Mouse (Mus musculus): ENCODE measurements around the gene Rad51b.

The Rad51b gene

DNA sequence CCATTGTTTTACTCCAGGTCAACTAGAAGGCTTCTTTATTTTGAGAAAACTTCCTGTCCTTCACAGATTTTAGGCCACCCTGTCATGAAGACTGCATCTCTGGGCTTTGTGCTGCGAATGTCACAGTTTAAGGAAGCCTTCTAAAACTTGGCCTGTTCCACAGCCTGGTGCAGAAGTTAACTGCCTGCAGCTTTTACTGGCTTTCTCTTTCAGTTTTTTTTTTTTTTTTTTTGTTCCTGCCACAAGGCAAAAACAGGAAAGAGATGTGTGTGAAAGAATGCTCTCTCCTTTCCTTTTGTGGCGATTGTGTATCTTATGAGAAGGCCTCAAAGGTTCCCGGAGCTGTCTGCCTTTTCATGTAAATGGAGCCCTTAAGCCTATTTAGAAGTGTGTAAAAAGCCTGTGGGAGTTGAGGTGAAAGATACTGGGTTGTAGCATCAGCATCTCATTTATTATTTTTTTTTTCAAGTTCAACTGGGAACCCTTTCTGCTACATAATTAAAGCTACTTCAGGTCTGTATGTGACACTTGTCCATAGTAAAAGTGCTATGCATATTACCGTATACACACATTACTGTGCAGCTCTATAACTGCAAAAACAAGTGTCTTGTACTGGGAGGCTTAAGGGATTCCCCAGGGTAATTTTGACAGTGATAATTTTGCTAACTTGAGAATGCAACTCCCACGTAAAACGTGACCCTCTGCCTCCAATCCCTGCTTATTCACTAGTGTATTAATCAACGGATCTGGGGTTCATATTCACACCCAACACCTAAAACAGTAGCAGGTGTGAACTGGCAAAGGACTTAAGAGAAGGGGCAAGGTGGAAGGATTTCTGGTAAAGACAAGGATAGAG, 328.8 kb downstream of the Rad51b start:
- ChIA-PET CTCF (interaction anchor here in 2 of 4 experiments (0.6 to 1.3 kb wide), 4 partner anchors 12 to 458 kb away, joined by 3 to 7 read pairs (median 4); no protein-coding TSS in a partner anchor), POLR2A (interaction anchor here in 1 of 4 experiments (0.7 to 2.0 kb wide), 2 partner anchors 10 to 87 kb away, joined by 4 to 9 read pairs; no protein-coding TSS in a partner anchor)

DNA sequence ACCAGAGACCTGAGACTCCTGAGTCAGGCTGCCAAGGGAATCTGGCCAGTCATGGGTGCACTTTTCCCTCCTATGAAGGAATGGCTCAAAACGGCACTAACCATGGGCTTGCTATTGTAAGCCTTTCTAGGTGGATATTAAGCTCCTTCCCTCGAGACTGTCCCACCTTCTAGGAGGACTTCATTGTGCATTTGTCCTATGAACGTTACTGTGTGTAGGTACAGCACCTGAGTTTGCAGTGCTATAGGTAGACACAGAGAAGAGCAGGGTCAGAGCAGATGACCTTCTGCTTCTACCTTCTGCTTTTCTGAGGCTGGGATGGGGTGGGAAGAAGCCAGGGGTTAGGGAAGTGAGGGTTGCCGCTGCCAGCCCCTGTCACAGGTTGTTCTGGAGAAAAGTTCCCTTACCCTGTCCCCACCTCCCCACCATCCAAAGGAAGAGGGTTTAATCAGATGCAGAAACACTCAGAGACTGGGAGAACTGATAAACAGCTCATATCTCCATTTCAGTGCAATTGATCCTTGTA, 329.5 kb downstream of the Rad51b start:
- CTCF ChIA-PET = interaction anchor here in 1 of 4 experiments (1.3 kb wide), 1 partner anchor 13 kb away, joined by 7 read pairs; no protein-coding TSS in a partner anchor
- POLR2A ChIA-PET = interaction anchor here in 1 of 4 experiments (0.8 to 2.0 kb wide), 2 partner anchors 10 kb away, joined by 3 to 9 read pairs; no protein-coding TSS in a partner anchor

DNA sequence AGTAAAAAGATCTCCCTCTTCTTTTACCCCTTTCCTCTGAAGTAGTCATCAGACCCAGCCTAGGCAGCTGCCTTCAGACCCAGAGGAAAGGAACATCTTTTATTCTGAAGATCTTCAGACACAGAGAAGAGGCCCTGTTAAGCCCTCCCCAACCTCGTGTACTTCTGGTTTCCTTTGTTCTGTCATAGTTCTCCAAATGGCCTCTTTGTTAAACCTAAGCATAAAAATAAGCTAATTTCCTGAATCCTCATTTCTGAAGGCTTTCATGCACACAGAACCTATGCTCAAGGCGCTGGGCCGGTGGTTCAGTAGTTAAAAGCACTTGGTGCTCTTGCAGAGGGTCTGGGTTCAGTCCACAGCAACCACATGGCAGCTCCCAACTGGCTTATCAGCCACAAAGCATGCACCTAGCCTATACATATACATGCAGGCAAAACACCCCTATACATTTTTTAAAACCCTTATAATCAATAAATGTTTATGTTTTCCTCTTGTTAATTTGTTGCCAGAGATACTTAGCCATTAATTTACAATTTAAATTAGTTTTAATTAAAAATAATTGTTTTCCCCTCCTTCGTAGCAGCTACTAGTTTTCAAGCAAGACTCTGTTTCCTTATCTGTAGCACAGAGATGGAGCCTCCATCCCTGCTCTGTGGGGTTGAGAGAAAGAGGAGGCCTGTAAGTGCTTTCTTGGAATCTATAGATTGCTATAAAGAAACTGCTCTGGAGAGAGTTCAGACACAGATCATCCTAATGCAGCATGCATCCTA, 330.5 kb downstream of the Rad51b start:
- POLR2A ChIA-PET = interaction anchor here in 1 of 4 experiments (0.8 to 2.0 kb wide), 4 partner anchors 10 to 14 kb away, joined by 3 to 9 read pairs (median 3); no protein-coding TSS in a partner anchor
- CTCF ChIA-PET = no interaction called here

DNA sequence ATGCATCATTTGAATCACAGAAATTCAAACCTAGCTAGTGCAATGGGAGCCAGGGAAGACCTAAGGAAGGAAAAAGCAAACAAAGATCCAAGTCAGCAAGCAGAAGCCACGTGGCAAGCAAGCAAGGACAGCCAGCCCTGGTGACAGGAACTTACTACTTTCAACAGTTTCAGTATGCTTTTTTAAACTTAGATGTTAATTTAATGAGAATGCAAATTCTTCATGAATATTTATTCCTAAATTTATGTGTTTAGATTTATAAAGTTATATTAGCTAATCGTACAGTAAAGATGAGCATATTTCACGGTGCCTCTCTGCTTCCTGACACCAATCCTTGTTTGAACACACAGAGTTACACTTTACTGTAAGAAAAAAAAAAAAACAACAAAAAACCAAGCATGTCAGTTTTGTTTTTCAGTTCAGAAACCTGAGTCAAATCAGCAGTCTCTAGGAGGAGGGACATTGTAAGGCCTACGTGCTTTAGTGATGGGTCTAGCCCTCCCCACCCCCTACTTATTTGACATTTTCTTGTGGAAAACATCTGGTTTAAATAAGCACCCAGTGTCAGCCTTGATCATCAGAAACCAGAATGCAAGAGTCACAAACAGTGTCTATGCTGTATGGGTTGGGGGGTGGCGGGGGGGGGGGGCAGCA, 331.2 kb downstream of the Rad51b start:
- ChIA-PET POLR2A (interaction anchor here in 2 of 4 experiments (0.6 to 1.3 kb wide), 3 partner anchors 13 to 68 kb away, joined by 3 read pairs; no protein-coding TSS in a partner anchor), CTCF (interaction anchor here in 1 of 4 experiments (1.0 kb wide), 1 partner anchor 15 kb away, joined by 3 read pairs; no protein-coding TSS in a partner anchor)

DNA sequence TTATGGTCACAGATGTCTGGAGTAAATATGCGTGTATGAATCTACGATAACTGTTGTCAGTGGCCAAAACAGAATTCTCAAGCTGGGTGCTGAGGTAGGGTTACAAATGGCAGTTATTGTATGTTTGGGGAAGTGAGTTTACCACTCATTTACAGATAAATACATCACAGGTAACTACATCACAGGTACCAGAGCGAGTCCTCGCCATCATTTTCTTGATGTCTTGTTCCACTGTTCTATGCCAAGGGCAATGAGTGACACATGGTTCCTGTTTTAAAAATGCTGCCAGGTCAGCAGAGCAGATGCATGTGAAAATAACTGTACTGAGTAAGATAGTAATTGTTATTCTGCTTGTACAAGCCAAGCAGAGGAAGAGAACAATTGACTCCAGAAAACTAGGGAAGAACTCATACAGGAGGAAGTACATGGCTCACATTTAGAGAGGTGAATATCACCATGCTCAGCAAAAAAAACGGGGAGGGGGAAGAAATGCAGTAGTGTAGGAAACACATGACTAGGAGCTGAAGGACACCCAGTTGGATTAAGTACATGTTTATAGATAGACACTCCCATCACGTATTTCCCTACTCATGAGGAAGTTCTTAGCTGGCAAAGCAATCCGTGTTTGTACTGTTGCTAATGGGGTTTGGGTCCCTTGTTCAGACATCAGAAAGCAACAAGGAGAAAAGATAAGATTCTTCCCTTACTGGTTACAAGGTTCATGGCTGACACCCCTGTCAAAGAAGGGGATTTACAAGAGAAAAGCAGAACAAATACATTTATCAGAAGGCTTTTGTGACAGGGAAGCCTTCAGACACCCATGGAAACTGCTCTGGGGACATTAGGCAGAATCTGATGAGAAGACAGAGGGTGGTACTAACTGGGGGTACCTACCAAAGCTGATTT, 333.1 kb downstream of the Rad51b start:
- CTCF ChIA-PET = no interaction called here
- POLR2A ChIA-PET = no interaction called here

DNA sequence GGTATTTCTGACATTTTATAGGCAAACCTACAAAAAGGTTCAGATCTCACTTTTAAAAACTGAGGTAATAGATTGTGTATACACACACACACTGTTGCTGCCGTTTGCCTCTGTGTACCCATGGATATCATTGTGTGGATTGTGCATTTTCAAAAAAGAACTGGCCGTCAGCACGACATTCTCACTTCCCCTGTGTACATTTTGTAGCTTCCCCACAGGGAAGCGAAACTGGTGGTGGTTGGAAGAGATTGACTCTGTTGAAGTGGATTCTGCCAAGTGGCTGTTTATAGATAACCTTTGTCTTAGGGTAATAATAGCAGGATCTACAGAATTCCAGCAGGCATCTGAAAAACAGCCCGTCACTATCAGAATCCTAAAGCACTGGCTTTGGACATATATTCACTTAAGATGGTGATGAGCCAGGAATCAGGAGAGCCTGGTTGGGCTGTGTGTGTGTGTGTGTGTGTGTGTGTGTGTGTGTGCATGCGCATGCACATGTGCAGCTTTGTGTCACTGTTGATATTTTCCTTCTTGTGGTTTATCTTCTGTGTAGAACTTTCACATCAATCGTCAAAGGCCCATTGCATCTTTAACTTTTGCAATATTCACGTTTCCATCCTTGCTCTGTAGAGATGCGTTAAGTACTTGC, 336.5 kb downstream of the Rad51b start:
- ChIA-PET CTCF (no interaction called here), POLR2A (no interaction called here)

DNA sequence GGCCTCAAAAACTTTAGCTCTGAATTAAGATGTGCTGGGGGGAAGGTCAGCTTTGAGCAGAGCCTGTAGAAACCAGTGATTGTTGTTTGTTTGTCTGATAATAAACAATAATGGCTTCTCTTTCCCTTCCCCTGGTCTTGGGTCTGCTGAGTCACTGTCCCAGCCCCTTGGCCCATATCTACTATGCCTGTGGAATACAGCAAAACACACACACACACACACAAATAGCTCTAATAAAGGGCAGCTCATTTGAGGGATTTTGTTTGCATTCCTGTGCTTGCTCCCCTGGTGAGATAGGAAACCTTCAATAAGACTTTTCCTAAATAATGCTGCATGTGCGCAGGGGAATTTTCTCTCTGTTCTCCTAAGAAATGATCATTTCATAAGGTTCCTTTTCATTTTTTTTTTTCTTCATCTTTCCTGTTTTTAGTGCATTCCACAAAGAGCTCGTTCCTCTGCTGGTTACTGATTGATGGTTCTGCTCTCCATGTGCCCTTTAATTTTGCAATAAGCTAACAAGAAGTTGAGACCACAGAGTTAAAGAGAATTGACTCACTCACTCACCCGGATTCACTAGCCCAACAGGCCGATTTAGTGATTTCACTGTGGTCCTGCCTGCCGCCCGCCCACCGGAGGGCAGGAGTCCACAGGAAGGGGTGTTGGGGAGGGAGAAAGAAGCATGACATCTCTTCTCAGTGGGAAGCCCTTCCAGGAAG, 344.6 kb downstream of the Rad51b start:
- POLR2A ChIA-PET = interaction anchor here in 2 of 4 experiments (0.6 to 1.3 kb wide), 7 partner anchors 14 to 964 kb away, joined by 3 to 4 read pairs (median 3); no protein-coding TSS in a partner anchor
- CTCF ChIA-PET = no interaction called here

DNA sequence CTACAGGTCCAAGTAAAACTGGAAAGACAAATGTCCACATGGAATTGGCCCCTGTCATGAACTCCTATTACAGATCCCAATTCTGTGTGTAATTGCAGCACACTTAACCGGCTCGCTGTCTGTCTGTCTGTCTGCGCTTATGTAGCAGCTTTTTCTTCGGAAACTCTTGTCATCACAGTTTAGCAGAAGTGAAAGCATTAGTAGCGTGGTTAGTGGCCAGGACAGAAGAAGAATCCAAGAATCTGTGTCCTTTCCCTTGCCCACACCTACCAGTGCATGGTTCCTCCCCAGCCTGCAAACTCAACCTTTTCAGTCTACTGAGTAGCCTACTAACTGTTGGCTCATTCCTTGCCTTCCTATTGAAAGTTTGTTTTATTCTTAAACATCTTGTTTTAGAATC, 345.6 kb downstream of the Rad51b start:
- ChIA-PET POLR2A (interaction anchor here in 1 of 4 experiments (1.3 kb wide), 1 partner anchor 70 kb away, joined by 3 read pairs; no protein-coding TSS in a partner anchor), CTCF (no interaction called here)

DNA sequence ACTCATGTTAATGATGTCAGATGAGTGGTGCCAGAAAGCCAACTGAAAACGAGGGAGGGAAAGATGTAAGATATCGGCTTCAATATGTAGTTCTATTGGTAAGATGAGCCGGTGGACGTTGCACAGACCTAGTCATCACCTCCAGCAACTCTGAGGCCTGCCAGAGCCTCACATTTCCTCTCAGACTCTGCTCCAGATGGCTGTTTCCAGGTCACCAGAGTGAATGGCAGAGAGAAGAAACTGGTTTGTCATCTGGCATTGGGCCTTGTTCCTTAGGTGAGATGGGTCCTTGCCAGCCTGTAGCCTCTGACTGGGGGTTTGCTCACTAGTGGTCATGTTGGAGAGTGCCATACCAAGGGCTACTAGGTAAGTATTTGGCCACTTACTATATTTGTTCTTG, 348.6 kb downstream of the Rad51b start:
- CTCF ChIA-PET = no interaction called here
- POLR2A ChIA-PET = no interaction called here

DNA sequence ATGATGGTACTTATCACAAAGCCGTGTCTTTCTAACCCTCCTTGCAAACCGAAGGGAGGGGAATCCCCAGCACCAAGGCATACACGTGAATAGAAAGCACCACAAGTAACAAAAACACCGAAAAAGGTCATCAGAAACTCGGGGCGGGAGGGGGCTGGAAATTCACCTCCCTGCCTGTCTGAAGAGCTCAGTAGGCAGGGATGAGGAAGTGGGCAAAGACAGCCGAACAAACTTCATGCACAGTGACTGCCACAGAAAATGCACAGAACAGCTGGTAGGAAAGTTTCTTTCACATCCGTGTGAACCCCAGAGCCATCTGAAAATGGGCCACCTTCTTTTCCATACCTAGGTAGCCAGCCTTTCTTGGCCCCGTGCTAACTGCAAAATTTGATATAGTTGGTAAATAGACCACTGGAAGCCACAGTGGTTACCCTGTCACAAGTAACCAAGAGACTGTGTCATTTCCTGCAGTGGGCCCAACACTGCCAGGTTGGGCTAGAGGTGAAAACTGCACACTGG, 349.6 kb downstream of the Rad51b start:
- ChIA-PET POLR2A (interaction anchor here in 1 of 4 experiments (0.7 kb wide), 1 partner anchor 10 kb away, joined by 5 read pairs; no protein-coding TSS in a partner anchor), CTCF (no interaction called here)

DNA sequence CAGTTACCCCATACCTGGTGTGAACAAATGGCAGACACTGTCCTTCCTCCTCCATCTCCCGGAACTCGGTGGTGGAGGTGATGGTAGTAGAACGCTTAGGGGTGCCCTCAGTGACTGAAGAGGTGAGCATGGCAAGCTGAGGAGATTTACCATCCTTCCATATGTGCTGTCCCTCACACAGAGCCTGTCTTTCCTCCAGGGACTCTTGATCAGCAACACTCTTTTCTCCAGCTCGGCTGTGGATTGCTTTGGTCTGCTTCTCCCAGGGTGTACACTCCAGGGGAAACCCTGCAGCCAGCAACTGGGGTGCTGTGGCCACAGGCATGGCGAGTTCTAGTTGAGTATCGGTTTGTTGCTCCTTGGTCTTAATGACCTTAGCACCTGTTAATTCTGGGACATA, 350.3 kb downstream of the Rad51b start:
- ChIA-PET POLR2A (interaction anchor here in 1 of 4 experiments (0.7 kb wide), 2 partner anchors 9 to 10 kb away, joined by 3 to 5 read pairs; no protein-coding TSS in a partner anchor), CTCF (interaction anchor here in 1 of 4 experiments (0.6 kb wide), 1 partner anchor 508 kb away, joined by 3 read pairs; no protein-coding TSS in a partner anchor)

DNA sequence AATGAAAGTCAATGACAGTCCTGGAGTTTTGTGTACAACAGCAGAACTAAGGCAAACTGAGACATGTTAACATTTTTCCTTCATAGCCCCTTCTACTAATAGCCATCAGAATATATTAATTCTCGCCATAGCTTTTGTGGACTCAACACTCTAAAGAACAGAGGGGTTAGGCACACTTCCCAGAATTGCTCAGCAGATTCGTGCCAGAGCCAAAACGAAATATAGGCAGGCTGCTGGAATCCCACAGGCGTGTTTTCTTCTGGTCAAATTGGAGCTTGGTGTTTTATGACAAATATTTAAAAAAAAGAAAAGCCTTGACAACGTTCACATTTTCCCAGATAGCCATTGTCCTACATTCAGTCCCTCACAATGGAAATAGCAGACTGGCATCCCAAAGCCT, 350.9 kb downstream of the Rad51b start:
- ChIA-PET CTCF (interaction anchor here in 1 of 4 experiments (0.6 kb wide), 1 partner anchor 507 kb away, joined by 3 read pairs; no protein-coding TSS in a partner anchor), POLR2A (interaction anchor here in 1 of 4 experiments (0.7 to 0.9 kb wide), 2 partner anchors 8 to 19 kb away, joined by 3 to 6 read pairs; no protein-coding TSS in a partner anchor)

DNA sequence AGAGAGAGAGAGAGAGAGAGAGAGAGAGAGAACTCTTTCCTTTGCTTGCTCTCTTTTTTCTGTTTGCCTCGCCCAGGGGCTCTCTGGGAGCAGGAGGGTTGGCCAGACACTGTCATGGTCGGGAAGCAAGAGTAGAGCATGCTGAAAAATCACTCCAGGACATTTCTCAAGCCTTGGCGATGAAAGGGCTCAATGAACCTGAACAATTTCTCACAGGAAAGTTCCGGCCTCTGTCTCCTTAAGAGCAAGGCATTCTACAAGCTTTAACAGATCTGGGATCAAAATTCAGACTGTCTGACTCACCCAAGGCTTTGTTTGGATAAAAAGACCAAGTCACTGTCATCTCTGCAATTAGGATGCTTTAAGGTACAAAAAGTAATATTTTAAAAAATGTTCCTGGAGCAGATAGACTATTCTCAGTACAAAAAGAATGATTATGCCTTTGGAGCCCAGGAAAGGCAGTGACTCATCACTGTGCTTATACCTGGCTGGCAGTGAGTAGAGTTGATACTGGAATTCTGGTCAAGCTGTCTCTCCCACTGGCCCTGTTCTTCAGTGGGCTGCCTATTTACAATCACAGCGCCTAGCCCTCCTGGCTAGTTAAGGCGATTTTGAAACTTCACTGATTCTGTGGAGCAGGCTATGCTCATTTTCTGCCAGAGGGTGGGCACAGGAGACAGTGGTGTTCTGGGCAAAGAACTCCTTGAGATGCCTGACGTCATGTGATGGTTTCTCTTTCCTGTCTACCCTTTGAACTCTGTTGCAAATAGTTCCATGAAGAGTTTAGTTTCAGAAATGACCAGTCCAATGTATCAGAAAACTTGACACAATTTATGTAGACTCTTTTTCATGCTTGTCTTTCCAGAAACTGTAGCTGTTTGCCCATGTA, 352.0 kb downstream of the Rad51b start:
- ChIA-PET CTCF (interaction anchor here in 1 of 4 experiments (0.5 to 0.7 kb wide), 2 partner anchors 30 to 203 kb away, joined by 3 to 5 read pairs; no protein-coding TSS in a partner anchor), POLR2A (interaction anchor here in 1 of 4 experiments (0.6 to 0.9 kb wide), 2 partner anchors 20 to 115 kb away, joined by 3 to 6 read pairs; no protein-coding TSS in a partner anchor)

DNA sequence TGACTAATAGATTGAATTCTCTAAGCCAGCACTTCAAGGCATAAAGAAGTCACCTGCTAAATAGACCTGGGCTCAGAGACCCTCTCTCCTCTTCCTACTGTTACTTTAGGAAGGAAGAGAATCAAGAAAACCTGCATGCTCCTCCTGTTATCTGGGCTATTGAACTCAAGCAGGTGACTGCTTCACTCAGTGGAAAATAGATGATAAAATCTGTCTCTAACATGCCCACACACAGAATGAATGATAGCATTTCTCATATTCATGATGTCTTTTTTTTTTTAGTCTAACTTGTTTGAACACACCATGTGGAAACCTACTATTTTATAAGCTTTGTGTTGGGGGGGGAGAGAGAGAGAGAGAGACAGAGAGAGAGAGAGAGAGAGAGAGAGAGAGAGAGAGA, 352.7 kb downstream of the Rad51b start:
- CTCF ChIA-PET = no interaction called here
- POLR2A ChIA-PET = no interaction called here

DNA sequence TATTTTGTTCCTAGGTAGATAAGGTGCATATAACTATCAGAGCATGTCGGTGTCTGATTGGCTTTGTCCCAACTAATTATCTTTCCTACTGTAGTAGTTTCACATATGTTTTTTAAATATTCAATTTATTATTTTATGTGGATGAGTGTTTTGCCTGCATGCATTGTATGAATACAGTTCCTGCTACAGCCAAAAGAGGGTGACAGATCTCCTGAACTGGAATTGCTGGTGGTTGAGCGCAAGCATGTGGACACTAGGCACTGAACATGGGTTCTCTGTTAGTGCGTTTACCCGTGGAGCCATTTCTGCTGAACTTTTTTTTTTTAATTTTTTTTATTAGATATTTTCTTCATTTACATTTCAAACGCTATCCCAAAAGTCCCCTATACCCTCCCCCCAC, 358.1 kb downstream of the Rad51b start:
- POLR2A ChIA-PET = no interaction called here

More for the DNA sequence above, 358.1 kb downstream of the Rad51b start:
- CTCF ChIA-PET = interaction anchor here in 1 of 4 experiments (0.6 kb wide), 1 partner anchor 115 kb away, joined by 5 read pairs; no protein-coding TSS in a partner anchor
